Mouse (Mus musculus): ENCODE results near the gene Tff1. TPM values are rescaled to one million over a fixed set of nuclear protein-coding genes. Genes with fewer than 3 reads are reported as not detected.
A peak's percentile ranks its signal among the peaks of the same experiment; 100 is the strongest.

The Tff1 gene
- not detected for total RNA-seq (2021)
- long read RNA-seq, experiment 1, result 0 reads
- long read RNA-seq, experiment 2, result 0 reads

- intact Hi-C loops (cut with DNase I), result no loop called here
- DNase-seq, result no peak
Observed at GRCm38 (mm10) chr17:31165127-31165526, at the start of gene Tff1. Gene Tff1, minus strand, starts transcription at chr17:31165277.

- intact Hi-C loops (cut with DNase I), result no loop called here
- no peak for DNase-seq
Observed at GRCm38 (mm10) chr17:31211881-31212280, 46.8 kb upstream of the Tff1 start.

- no peak for DNase-seq
- intact Hi-C loops (cut with DNase I), result no loop called here
Observed at GRCm38 (mm10) chr17:31210299-31210698, 45.2 kb upstream of the Tff1 start.

- DNase-seq, result no peak
- intact Hi-C loops (cut with DNase I), result no loop called here
Observed at GRCm38 (mm10) chr17:31209376-31209930, 44.4 kb upstream of the Tff1 start.

GRCm38 (mm10) chr17:31208654-31209053 is 43.6 kb upstream of the Tff1 start:
- intact Hi-C loops (cut with DNase I), result no loop called here
- DNase-seq, result no peak

GRCm38 (mm10) chr17:31207771-31208334 is 42.8 kb upstream of the Tff1 start, which contains the start of gene Ubash3a:
Gene Ubash3a, plus strand, starts transcription at chr17:31207873.
- DNase-seq, result no peak
- intact Hi-C loops (cut with DNase I), result no loop called here

GRCm38 (mm10) chr17:31198877-31199276 is 33.8 kb upstream of the Tff1 start, which contains the start of gene Tmprss3:
Gene Tmprss3, minus strand, starts transcription at chr17:31198977.
- DNase-seq, result no peak
- intact Hi-C loops (cut with DNase I), result no loop called here

GRCm38 (mm10) chr17:31196283-31196682 is 31.2 kb upstream of the Tff1 start:
- intact Hi-C loops (cut with DNase I), result no loop called here
- no peak for DNase-seq

- intact Hi-C loops (cut with DNase I), result no loop called here
- no peak for DNase-seq
Observed at GRCm38 (mm10) chr17:31195207-31195606, 30.1 kb upstream of the Tff1 start.

GRCm38 (mm10) chr17:31193360-31193759 is 28.3 kb upstream of the Tff1 start:
- no peak for DNase-seq
- intact Hi-C loops (cut with DNase I), result no loop called here

- intact Hi-C loops (cut with DNase I), result no loop called here
- no peak for DNase-seq
Observed at GRCm38 (mm10) chr17:31192663-31193062, 27.6 kb upstream of the Tff1 start.

GRCm38 (mm10) chr17:31191825-31192224 is 26.7 kb upstream of the Tff1 start:
- intact Hi-C loops (cut with DNase I), result no loop called here
- no peak for DNase-seq

GRCm38 (mm10) chr17:31187370-31187769 is 22.3 kb upstream of the Tff1 start:
- intact Hi-C loops (cut with DNase I), result loop anchor here (1.0 to 5.0 kb wide), 3 partner anchors 49 to 176 kb away; no protein-coding TSS in a partner anchor
- peak; percentile 63 to 79 for DNase-seq

GRCm38 (mm10) chr17:31184269-31184990 is 19.4 kb upstream of the Tff1 start:
- no peak for DNase-seq
- intact Hi-C loops (cut with DNase I), result no loop called here

GRCm38 (mm10) chr17:31183180-31183974 is 18.3 kb upstream of the Tff1 start:
- DNase-seq, result no peak
- intact Hi-C loops (cut with DNase I), result no loop called here

GRCm38 (mm10) chr17:31181490-31181889 is 16.4 kb upstream of the Tff1 start:
- DNase-seq, result no peak
- intact Hi-C loops (cut with DNase I), result no loop called here

- intact Hi-C loops (cut with DNase I), result no loop called here
- DNase-seq, result no peak
Observed at GRCm38 (mm10) chr17:31176321-31176720, 11.2 kb upstream of the Tff1 start.

GRCm38 (mm10) chr17:31169796-31170195 is 4.7 kb upstream of the Tff1 start:
- intact Hi-C loops (cut with DNase I), result no loop called here
- DNase-seq, result no peak

GRCm38 (mm10) chr17:31163821-31164220 is 1.3 kb downstream of the Tff1 start:
- intact Hi-C loops (cut with DNase I), result no loop called here
- no peak for DNase-seq

- intact Hi-C loops (cut with DNase I), result no loop called here
- no peak for DNase-seq
Observed at GRCm38 (mm10) chr17:31162607-31163006, 2.5 kb downstream of the Tff1 start.

GRCm38 (mm10) chr17:31160291-31160690 is 4.8 kb downstream of the Tff1 start:
- intact Hi-C loops (cut with DNase I), result no loop called here
- no peak for DNase-seq
